Mouse (Mus musculus) cortical plate, adult 2 months (tissue): ENCODE data around the gene Myo1a.

Experiments used
- CTCF ChIP-seq: fragments of 200-500 bp; IDR thresholded peaks from 2 replicates; pipeline ENCODE4 v1.5.1; 2011; ENCODE audit warnings: mild to moderate bottlenecking, control low read depth, low read length; ENCODE audit not compliant: insufficient read depth; ENCODE audit errors: extremely low read depth
- POLR2A ChIP-seq: fragments of 200-500 bp; IDR thresholded peaks from 2 replicates; pipeline ENCODE4 v1.6.1; 2011; ENCODE audit warnings: mild to moderate bottlenecking, low read length, control low read depth; ENCODE audit not compliant: insufficient read depth; ENCODE audit errors: extremely low read depth

DNA sequence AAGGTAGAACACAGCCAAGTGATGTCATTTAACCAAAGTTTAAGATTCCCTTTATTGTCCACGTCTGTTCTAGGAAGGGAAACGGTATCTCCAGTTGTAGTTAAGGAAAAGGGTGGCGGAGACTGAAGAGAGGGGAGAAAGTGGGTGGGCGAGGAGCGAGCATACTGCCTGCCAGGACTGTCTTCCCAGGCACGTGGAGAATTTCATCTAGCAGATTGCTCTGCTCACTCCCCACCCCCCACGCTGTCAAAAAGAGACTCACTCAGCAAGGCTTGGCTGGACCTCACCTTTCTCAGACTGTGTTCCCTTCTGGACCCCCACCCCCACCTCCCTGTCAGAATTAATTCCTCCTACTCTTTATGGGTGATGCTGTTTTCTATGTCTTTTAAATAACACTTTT is 35.8 kb upstream of the Myo1a start:
- no peak for TF ChIP-seq CTCF
- TF ChIP-seq POLR2A: no peak
